Mouse (Mus musculus): ENCODE measurements around the gene Acacb. TPM values are rescaled to one million over a fixed set of nuclear protein-coding genes. Genes with fewer than 3 reads are reported as not detected.
A peak's percentile ranks its signal among the peaks of the same experiment; 100 is the strongest.

The Acacb gene
- polyA plus RNA-seq, 1 experiment from 2014 or later, result 5.0 TPM

DNA sequence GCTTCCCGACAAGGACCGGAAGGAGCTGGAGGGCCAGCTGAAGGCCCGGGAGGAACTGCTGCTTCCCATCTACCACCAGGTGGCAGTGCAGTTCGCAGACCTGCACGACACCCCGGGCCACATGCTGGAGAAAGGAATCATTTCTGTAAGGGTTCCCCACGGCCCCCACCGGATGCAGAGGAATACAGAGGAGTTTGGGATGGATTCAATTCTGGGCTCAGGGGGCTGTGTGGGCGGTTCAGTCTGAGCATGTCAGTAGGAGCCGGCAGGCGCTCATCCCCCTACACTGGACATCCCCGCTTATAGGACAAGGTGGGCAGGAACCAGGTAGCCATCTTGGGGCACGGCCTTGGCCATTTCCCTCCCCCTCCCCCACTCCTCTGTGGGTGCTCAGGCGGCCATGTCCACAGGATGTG, 101.8 kb downstream of the Acacb start:
- Histone ChIP-seq H3K4me3 (replicated peaks) (no peak overlapping the region), H3K9me3 (replicated peaks) (no peaks in the 10 kb centered on the region), H3K27me3 (replicated peaks) (peaks cover 8% of the 10 kb centered on the region; the same call in 1 of the 2 replicates), H3K4me2 (peak overlapping the region; percentile 40), H3K36me3 (no peaks in the 10 kb centered on the region), H3K9ac (replicated peaks) (no peak overlapping the region; the same call in 1 of the 2 replicates), H3K27ac (replicated peaks) (no peak overlapping the region), H3K4me1 (peaks cover 11% of the 10 kb centered on the region)
- whole genome bisulfite sequencing, result 19% methylated on average over 14 of the region's 14 CpGs
- peak; percentile 85 for ATAC-seq (ENCODE audit: low FRiP score)

DNA sequence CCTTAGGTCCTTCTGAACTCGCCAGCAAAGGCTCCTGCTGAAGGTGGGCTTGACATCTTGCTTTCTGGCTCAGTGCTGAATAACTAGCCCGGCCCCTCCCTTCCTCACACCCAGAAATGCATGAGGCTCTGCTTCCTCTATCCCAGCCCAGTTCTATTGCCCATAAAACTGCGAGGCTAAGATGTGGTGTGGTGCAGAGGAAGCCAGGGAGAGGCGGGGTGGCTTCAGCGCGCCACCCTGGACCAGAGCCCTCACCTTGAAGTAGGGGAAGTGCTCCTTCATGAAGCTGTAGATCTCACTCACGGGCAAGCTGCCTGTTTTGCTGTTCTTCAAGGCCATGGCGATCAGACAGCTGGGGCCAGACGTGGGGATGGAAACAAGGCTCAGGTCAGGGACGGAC, 113.2 kb downstream of the Acacb start:
- H3K9me3 ChIP-seq (replicated peaks), result no peaks in the 10 kb centered on the region
- no peak for ATAC-seq (ENCODE audit: low FRiP score)
- H3K4me3 ChIP-seq (replicated peaks), result no peak overlapping the region
- H3K4me2 ChIP-seq, result no peak overlapping the region
- 85% methylated on average over 10 of the region's 10 CpGs for WGBS
- 0 out of 2 replicates have a peak, but pooled peaks cover 8% of the 10 kb centered on the region for H3K4me1 ChIP-seq
- no peaks in the 10 kb centered on the region for H3K36me3 ChIP-seq
- H3K27me3 ChIP-seq (replicated peaks), result peaks cover 11% of the 10 kb centered on the region; the same call in 1 of the 2 replicates
- no peak overlapping the region for H3K27ac ChIP-seq (replicated peaks)
- no peak overlapping the region for H3K9ac ChIP-seq (replicated peaks)

DNA sequence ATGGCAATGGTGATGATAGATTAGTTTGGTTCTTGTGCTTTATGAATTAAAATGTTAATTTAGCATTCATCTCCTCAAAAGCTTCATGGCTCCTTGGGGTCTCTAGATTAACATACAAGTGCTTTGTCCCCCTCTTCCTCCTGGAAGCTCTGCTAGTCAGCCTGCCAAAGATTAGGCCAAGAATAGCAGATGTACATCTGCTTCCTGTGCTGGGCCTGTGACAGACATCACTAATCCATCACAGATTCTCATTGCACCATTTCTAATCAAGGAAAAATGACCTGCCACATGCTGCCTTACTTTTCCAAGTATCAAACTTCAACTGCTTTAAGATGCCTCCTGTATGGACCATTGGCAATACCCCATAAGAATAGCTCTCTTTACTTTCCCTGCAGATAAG, 115.2 kb downstream of the Acacb start:
- Histone ChIP-seq H3K27ac (replicated peaks) (no peak overlapping the region), H3K4me1 (0 out of 2 replicates have a peak, but pooled peaks cover 8% of the 10 kb centered on the region), H3K36me3 (no peaks in the 10 kb centered on the region), H3K9me3 (replicated peaks) (no peaks in the 10 kb centered on the region), H3K4me2 (no peak overlapping the region), H3K4me3 (replicated peaks) (no peak overlapping the region), H3K27me3 (replicated peaks) (peaks cover 11% of the 10 kb centered on the region), H3K9ac (replicated peaks) (no peak overlapping the region)
- ATAC-seq (ENCODE audit: low FRiP score), result no peak

DNA sequence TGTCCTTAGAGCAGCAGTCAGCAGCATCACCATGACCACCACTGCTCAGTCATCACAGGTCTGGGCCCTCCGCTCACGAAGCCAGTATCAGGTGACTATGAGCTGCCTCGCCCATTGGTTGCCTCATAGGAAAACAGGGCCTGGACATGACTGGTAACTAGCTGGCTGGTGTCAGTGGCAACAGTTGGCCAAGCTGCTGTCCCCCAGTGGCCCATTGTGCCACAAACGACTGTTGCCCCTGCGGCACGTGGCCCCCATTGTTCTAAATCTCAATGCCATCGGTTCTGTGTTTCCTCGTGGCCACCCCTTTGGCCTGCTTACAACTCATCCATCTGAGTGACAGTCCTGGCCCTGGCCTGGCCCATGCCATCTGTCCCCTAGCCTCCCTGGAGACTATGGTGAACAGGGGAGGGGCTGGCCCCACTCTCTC, 117.7 kb downstream of the Acacb start:
- H3K4me2 ChIP-seq, result no peak overlapping the region
- H3K27me3 ChIP-seq (replicated peaks), result peaks cover 33% of the 10 kb centered on the region
- H3K9ac ChIP-seq (replicated peaks), result no peak overlapping the region
- WGBS, result 35% methylated on average over 8 of the region's 8 CpGs
- H3K9me3 ChIP-seq (replicated peaks), result no peaks in the 10 kb centered on the region
- H3K4me1 ChIP-seq, result 0 out of 2 replicates have a peak, but pooled peaks cover 8% of the 10 kb centered on the region
- H3K4me3 ChIP-seq (replicated peaks), result no peak overlapping the region
- H3K27ac ChIP-seq (replicated peaks), result no peak overlapping the region
- H3K36me3 ChIP-seq, result no peaks in the 10 kb centered on the region
- no peak for ATAC-seq (ENCODE audit: low FRiP score)

DNA sequence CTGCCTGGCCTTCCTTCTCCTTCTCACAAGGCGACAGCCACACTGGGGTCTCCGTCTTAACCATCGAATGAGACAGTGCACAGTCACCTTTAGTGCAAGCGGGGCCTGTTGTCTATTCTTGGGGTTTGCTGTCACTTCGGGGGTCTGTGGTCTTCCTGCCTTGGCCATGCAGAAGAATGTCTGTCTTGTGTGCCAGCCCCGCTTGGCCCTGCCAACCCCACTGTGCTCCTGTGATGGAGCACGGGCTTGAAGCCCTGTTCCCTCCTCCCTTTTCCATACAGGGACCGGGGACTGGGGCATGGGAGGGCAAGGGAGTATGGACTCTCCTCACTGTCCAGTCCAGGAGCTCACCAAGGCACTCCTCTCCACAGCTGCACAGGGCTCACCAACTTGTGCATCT, 118.5 kb downstream of the Acacb start:
- Histone ChIP-seq H3K4me2 (no peak overlapping the region), H3K4me1 (0 out of 2 replicates have a peak, but pooled peaks cover 8% of the 10 kb centered on the region), H3K27me3 (replicated peaks) (peaks cover 36% of the 10 kb centered on the region), H3K36me3 (no peaks in the 10 kb centered on the region), H3K27ac (replicated peaks) (no peak overlapping the region), H3K9me3 (replicated peaks) (no peaks in the 10 kb centered on the region), H3K9ac (replicated peaks) (no peak overlapping the region), H3K4me3 (replicated peaks) (no peak overlapping the region)
- ATAC-seq (ENCODE audit: low FRiP score), result no peak
- 83% methylated on average over 8 of the region's 8 CpGs for WGBS

DNA sequence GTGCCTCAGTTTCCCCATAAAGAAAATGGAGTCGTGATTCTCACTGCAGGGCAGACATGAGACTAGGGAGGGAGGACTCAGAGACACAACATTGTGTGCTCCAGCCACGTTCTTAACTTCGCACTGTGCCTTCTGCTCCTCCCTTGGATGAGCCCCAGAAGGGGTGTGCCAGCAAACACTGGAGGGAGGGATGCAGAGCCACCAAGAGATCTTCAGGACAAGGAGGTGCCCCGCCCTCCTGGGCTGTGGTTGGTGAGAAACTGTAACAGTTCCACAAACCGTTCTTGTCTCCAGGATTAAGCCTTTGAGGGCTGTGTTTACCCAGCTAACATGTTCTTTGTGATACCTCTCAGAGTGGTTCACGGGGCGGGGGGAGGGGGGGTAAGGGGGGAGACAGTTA, 122.3 kb downstream of the Acacb start:
- Histone ChIP-seq H3K9me3 (replicated peaks) (no peaks in the 10 kb centered on the region), H3K27me3 (replicated peaks) (peaks cover 75% of the 10 kb centered on the region), H3K9ac (replicated peaks) (no peak overlapping the region), H3K36me3 (no peaks in the 10 kb centered on the region), H3K4me2 (no peak overlapping the region), H3K4me1 (peaks cover 13% of the 10 kb centered on the region), H3K27ac (replicated peaks) (no peak overlapping the region), H3K4me3 (replicated peaks) (no peak overlapping the region)
- 47% methylated on average over 7 of the region's 7 CpGs for WGBS
- ATAC-seq (ENCODE audit: low FRiP score), result no peak

DNA sequence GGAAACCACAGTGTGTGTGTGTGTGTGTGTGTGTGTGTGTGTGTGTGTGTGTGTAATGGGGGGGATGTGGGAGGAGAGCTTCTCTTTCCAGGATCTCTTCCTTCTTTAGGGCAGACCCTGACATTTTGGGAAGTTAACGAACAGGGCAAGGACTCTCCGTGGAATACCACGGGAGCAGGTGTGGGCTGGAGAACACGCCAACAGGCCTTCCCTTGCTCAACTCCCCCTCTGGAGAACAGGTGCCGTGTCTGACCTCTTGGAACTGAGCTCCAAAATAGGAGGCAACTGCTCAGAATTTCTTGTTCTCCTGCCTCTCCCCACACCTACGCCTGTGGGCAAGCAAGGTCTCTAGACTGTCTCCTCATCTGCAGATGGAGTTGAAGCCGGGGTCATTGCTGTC, 123.2 kb downstream of the Acacb start:
- H3K27ac ChIP-seq (replicated peaks), result no peak overlapping the region
- WGBS, result 69% methylated on average over 7 of the region's 7 CpGs
- no peak overlapping the region for H3K4me3 ChIP-seq (replicated peaks)
- no peak overlapping the region for H3K9ac ChIP-seq (replicated peaks)
- no peaks in the 10 kb centered on the region for H3K9me3 ChIP-seq (replicated peaks)
- peaks cover 79% of the 10 kb centered on the region for H3K27me3 ChIP-seq (replicated peaks)
- H3K36me3 ChIP-seq, result no peaks in the 10 kb centered on the region
- peaks cover 14% of the 10 kb centered on the region for H3K4me1 ChIP-seq
- no peak for ATAC-seq (ENCODE audit: low FRiP score)
- no peak overlapping the region for H3K4me2 ChIP-seq

DNA sequence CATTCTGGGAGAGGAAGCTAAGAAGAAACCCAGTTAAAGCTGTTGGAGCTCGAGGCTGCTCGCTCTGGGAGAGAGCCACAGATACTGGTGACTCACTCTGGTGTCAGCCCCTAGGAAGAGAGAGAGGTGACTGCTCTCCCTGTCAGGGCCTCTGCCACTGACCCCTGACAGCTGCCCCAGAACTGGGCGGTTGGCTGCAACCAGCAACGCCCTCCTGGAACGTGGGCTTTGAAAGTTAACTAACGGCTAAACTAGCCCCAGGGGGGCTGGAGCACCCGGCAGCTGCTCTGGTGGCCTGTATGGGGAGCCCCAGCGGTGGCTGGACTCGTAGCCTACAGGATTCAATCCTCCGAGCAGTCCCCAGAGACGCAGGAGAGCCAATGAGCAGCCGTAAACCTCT, 123.6 kb downstream of the Acacb start:
- Histone ChIP-seq H3K9me3 (replicated peaks) (no peaks in the 10 kb centered on the region), H3K4me1 (peaks cover 15% of the 10 kb centered on the region), H3K4me2 (no peak overlapping the region), H3K27me3 (replicated peaks) (peaks cover 83% of the 10 kb centered on the region), H3K9ac (replicated peaks) (no peak overlapping the region), H3K4me3 (replicated peaks) (no peak overlapping the region), H3K36me3 (no peaks in the 10 kb centered on the region), H3K27ac (replicated peaks) (no peak overlapping the region)
- 15% methylated on average over 12 of the region's 12 CpGs for WGBS
- no peak for ATAC-seq (ENCODE audit: low FRiP score)

DNA sequence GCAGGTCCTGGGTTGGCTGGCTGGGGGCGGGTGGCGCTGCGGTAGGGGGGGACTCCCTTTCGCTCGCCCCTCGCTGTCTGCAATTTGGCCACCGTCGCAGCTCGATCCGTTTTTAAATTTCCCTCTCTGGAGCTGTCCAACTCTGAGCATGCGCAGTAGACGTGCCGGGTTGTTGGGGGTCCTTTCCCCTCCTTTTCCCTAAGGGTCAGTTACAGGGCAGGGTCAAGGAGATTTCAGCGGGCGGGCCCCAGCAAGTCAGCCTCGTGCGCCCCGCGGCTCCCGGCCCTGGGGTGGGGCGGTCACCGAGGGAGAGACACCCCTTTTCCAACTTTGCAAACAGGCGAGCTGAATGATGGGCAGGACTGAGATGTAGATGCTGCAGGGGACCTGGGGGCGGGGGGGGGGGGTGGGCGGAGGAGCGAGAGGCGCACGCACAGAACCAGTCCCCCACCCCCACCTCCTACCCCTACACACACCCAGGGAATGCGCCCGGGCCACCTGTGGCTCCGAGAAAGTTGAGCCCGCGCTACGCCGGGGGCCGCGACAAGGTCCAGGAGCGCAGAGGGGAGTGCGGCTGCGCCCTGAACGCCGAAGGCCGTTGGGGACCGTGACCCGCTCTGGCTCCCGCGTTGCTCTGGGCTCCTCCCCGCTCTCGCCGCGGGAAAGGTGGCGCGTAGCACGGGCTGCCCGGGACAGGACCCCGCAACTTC, 127.5 kb downstream of the Acacb start, which contains the start of gene Foxn4:
Foxn4 (minus strand) TSS at position 115 of the 710 bp plus-strand sequence.
- H3K27me3 ChIP-seq (replicated peaks), result peaks cover 90% of the 10 kb centered on the region
- no peaks in the 10 kb centered on the region for H3K9me3 ChIP-seq (replicated peaks)
- peak within 1 kb of the TSS; percentile 37 for H3K4me3 ChIP-seq (replicated peaks)
- H3K36me3 ChIP-seq, result no peaks in the 10 kb centered on the region
- peaks cover 17% of the 10 kb centered on the region for H3K4me1 ChIP-seq
- no peak for ATAC-seq (ENCODE audit: low FRiP score)
- H3K9ac ChIP-seq (replicated peaks), result no peak within 1 kb of the TSS; the same call in 1 of the 2 replicates
- WGBS, result under 1% methylated on average over 52 of the region's 56 CpGs
- peak within 1 kb of the TSS; percentile 70 for H3K4me2 ChIP-seq
- H3K27ac ChIP-seq (replicated peaks), result no peak within 1 kb of the TSS

DNA sequence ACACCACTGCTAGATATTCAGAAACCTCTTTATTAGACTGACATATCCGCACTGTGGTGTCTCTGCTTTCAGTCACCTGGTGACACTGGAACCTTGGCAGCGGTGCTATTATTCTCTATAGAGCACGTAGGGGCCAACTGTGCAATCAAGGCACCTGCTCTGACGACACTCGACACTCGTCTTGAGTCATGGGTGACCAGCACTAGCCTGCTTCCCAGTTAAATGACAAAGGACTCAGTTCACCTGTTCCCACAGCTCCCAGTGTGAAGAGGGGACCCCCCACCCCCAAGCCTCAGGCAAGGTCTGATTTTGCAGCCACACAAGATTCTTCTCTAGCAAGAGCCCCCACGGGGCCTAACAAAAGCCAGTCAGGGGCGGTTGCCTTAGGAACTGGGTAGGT, 129.0 kb downstream of the Acacb start:
- Histone ChIP-seq H3K9me3 (replicated peaks) (no peaks in the 10 kb centered on the region), H3K4me3 (replicated peaks) (no peak overlapping the region), H3K4me1 (peaks cover 27% of the 10 kb centered on the region), H3K36me3 (no peaks in the 10 kb centered on the region), H3K9ac (replicated peaks) (no peak overlapping the region), H3K4me2 (no peak overlapping the region), H3K27me3 (replicated peaks) (peaks cover 81% of the 10 kb centered on the region), H3K27ac (replicated peaks) (no peak overlapping the region)
- no peak for ATAC-seq (ENCODE audit: low FRiP score)
- WGBS, result 8% methylated on average over 8 of the region's 8 CpGs

DNA sequence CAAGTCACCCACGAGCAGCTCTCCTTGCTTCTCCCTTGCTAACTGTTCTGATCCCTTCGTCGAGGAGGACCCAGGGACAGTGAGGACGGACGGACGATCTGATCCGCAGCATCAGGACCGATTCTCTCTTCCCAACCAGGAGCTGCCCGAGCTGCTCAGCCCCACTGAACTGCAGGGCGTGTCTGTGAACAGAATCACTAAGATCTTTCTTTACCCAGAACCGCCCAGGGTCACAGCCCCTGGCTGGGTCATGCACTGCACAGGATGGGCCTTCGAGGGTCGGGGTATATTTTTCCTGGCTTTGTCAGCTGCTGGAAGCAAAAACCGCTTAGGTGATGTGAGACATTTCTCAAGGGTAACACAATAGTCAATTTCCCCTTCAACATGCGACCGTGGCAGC, 129.7 kb downstream of the Acacb start:
- H3K4me2 ChIP-seq, result no peak overlapping the region
- no peak for ATAC-seq (ENCODE audit: low FRiP score)
- WGBS, result 22% methylated on average over 16 of the region's 16 CpGs
- H3K36me3 ChIP-seq, result no peaks in the 10 kb centered on the region
- H3K9ac ChIP-seq (replicated peaks), result no peak overlapping the region
- no peak overlapping the region for H3K27ac ChIP-seq (replicated peaks)
- no peak overlapping the region for H3K4me3 ChIP-seq (replicated peaks)
- H3K27me3 ChIP-seq (replicated peaks), result peaks cover 76% of the 10 kb centered on the region
- H3K4me1 ChIP-seq, result peaks cover 27% of the 10 kb centered on the region
- no peaks in the 10 kb centered on the region for H3K9me3 ChIP-seq (replicated peaks)

DNA sequence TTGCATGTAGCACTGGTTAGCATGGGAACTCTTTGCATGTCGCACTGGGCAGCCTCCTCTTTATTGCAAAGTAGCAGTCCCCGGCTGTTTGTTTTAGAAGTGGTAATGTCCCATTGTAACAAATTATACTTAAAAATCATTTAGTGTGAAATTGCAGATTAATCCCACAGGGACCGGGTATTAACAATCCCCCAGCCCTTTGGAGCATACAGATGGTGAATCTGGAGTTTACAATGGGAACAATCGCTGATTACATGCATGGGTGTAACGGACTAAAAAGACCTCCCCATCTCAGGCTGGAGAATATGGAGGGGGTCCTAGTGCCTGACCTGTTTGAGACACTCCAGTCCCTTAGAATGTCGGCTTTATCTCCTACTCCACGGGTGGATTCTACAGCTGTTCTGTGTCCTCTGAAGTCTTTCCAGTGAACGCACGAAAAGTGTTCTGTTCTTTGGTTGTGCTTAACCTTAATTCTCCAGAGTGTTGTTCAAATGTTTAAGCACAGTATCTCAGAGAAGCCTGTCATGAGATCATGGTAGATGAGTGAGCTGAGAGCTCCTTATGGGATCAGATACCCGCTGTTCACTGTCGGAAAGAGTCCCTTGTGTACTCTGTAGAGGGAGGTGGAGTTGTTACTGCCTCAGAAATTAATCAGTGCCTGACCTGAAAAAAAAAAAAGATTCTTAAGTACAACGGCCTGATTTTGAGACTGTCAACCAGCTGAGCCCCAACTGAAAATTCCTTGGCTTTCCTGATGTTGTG, 133.2 kb downstream of the Acacb start:
- Histone ChIP-seq H3K4me3 (replicated peaks) (peak overlapping the region; percentile 24), H3K27me3 (replicated peaks) (peaks cover 58% of the 10 kb centered on the region), H3K4me2 (peak overlapping the region; percentile 48), H3K4me1 (peaks cover 13% of the 10 kb centered on the region), H3K27ac (replicated peaks) (no peak overlapping the region), H3K36me3 (no peaks in the 10 kb centered on the region), H3K9ac (replicated peaks) (no peak overlapping the region), H3K9me3 (replicated peaks) (no peaks in the 10 kb centered on the region)
- no peak for ATAC-seq (ENCODE audit: low FRiP score)
- 13% methylated on average over 12 of the region's 12 CpGs for WGBS

Measured in neural tube, embryonic 15.5 days (tissue).